Mouse (Mus musculus) heart, adult 2 months (tissue): Measurements from ENCODE around the gene Ebp. TPM values are rescaled to one million over a fixed set of nuclear protein-coding genes. Genes with fewer than 3 reads are reported as not detected.
A peak's percentile ranks its signal among the peaks of the same experiment; 100 is the strongest.

Source experiments
- DNase-seq, 2 experiments: peaks; one replicate each; pipeline ENCODE4 v3.0.0; 2021
- H3K27ac ChIP-seq: fragments of 200-600 bp; 2 replicates; pipeline ENCODE4 v1.8.1; 2022
- H3K27me3 ChIP-seq: fragments of 200-500 bp; 2 replicates; pipeline ENCODE4 v1.6.1; 2012; ENCODE audit warnings: mild to moderate bottlenecking, low read length, inconsistent platforms, mixed read lengths; ENCODE audit not compliant: control insufficient read depth, insufficient read depth
- H3K36me3 ChIP-seq: fragments of 200-500 bp; 2 replicates; pipeline ENCODE4 v1.6.1; 2012; ENCODE audit warnings: low read length, inconsistent platforms; ENCODE audit not compliant: control insufficient read depth, insufficient read depth
- H3K4me1 ChIP-seq: fragments of 200-500 bp; 2 replicates; pipeline ENCODE4 v1.6.1; 2011; ENCODE audit warnings: low read length; ENCODE audit not compliant: control insufficient read depth, insufficient read depth
- H3K4me3 ChIP-seq: fragments of 200-600 bp; 2 replicates; pipeline ENCODE4 v1.8.1; 2022
- H3K79me2 ChIP-seq: fragments of 200-500 bp; replicated peaks from 2 replicates; pipeline ENCODE4 v1.6.1; 2012; ENCODE audit warnings: mild to moderate bottlenecking, inconsistent platforms, low read length, moderate library complexity, mixed read lengths; ENCODE audit not compliant: control insufficient read depth, insufficient read depth
- H3K9ac ChIP-seq: fragments of 200-500 bp; 2 replicates; pipeline ENCODE4 v1.6.1; 2012; ENCODE audit warnings: low read depth, mild to moderate bottlenecking, control low read depth, inconsistent platforms, low read length, mixed read lengths
- CTCF ChIP-seq: fragments of 200-600 bp; IDR thresholded peaks from 2 replicates; pipeline ENCODE4 v1.8.1; 2022; ENCODE audit warnings: antibody characterized with exemption, mild to moderate bottlenecking, moderate library complexity
- EP300 ChIP-seq: fragments of 200-500 bp; IDR thresholded peaks from 2 replicates; pipeline ENCODE4 v1.6.1; 2011; ENCODE audit warnings: low read depth, low read length, control low read depth; ENCODE audit not compliant: insufficient read depth
- POLR2A ChIP-seq: fragments of 200-500 bp; IDR thresholded peaks from 2 replicates; pipeline ENCODE4 v1.6.1; 2011; ENCODE audit warnings: mild to moderate bottlenecking, low read depth, low read length, control low read depth; ENCODE audit not compliant: insufficient read depth
- WGBS: fragments of 180-500 bp; shearing (Covaris S2); methylation state at CpG from one replicate; pipeline ENCODE4 v1.1.7; 2018; 5-methylcytosine and 5-hydroxymethylcytosine counted together
- intact Hi-C: fragments of 180-260 bp; cut with DNase I; formaldehyde crosslinking; loops from one replicate; pipeline ENCODE4 v1.15.1; 2025
- polyA plus RNA-seq: library from polyadenylated mRNA; depleted of rRNA; stranded (reverse); fragments of >200 nt; gene quantifications from 2 replicates; pipeline ENCODE4 v1.2.3, GENCODE M21; 2012
- total RNA-seq, 2 experiments: library from RNA; stranded (reverse); gene quantifications; 2 replicates each; pipeline ENCODE4 v1.2.3; 2021

The Ebp gene
- total and polyA plus RNA-seq, 3 experiments, result 15.2 to 40.2 (median 23.1) TPM

- intact Hi-C loops, result no loop called here
Measured at GRCm38 (mm10) chrX:8204076-8204475, 10.8 kb upstream of the Ebp start.

GRCm38 (mm10) chrX:8203105-8203504, 9.8 kb upstream of the Ebp start:
- no peak overlapping the region for H3K9ac ChIP-seq
- 85% methylated on average over 14 of the region's 14 CpGs for WGBS
- no peak for DNase-seq
- no peaks in the 10 kb centered on the region for H3K79me2 ChIP-seq
- H3K4me3 ChIP-seq, result no peak overlapping the region
- intact Hi-C loops, result no loop called here
- TF ChIP-seq POLR2A (no peak), CTCF (no peak), EP300 (no peak)
- no peaks in the 10 kb centered on the region for H3K36me3 ChIP-seq
- H3K4me1 ChIP-seq, result no peaks in the 10 kb centered on the region
- H3K27ac ChIP-seq, result no peak overlapping the region
- H3K27me3 ChIP-seq, result no peaks in the 10 kb centered on the region

More at GRCm38 (mm10) chrX:8204076-8204475, 10.8 kb upstream of the Ebp start:
- H3K4me1 ChIP-seq, result no peaks in the 10 kb centered on the region
- DNase-seq, result no peak
- H3K4me3 ChIP-seq, result no peak overlapping the region
- 84% methylated on average over 10 of the region's 10 CpGs for WGBS
- H3K79me2 ChIP-seq, result no peaks in the 10 kb centered on the region
- no peaks in the 10 kb centered on the region for H3K27me3 ChIP-seq
- no peak overlapping the region for H3K9ac ChIP-seq
- no peaks in the 10 kb centered on the region for H3K36me3 ChIP-seq
- TF ChIP-seq CTCF (no peak), EP300 (no peak), POLR2A (no peak)
- H3K27ac ChIP-seq, result no peak overlapping the region

- Histone ChIP-seq H3K27ac (peak overlapping the region; percentile 73), H3K4me3 (peak overlapping the region; percentile 65), H3K4me1 (no peaks in the 10 kb centered on the region), H3K36me3 (no peaks in the 10 kb centered on the region), H3K27me3 (no peaks in the 10 kb centered on the region), H3K9ac (peak overlapping the region; percentile 96), H3K79me2 (no peaks in the 10 kb centered on the region)
- TF ChIP-seq POLR2A (peak; percentile 84), CTCF (no peak), EP300 (0 out of 2 replicates have a peak, but pooled peaks have one; percentile 29)
- peak; percentile 76 to 87 for DNase-seq
- intact Hi-C loops, result loop anchor here (2.0 to 5.0 kb wide), 2 partner anchors 16 to 61 kb away; partner anchors contain the start of genes Tbc1d25 and Wdr13
- WGBS, result 14% methylated on average over 38 of the region's 38 CpGs
Measured at GRCm38 (mm10) chrX:8192640-8193418, 483 bp downstream of the Ebp start.

GRCm38 (mm10) chrX:8192126-8192639, 1.1 kb downstream of the Ebp start:
- Histone ChIP-seq H3K27me3 (no peaks in the 10 kb centered on the region), H3K9ac (peak overlapping the region; percentile 96), H3K4me1 (no peaks in the 10 kb centered on the region), H3K36me3 (no peaks in the 10 kb centered on the region), H3K4me3 (peak overlapping the region; percentile 65), H3K27ac (peak overlapping the region; percentile 73), H3K79me2 (no peaks in the 10 kb centered on the region)
- TF ChIP-seq POLR2A, result no peak
- no peak for TF ChIP-seq EP300
- no peak for TF ChIP-seq CTCF
- no peak for DNase-seq
- 12% methylated on average over 13 of the region's 13 CpGs for WGBS
- intact Hi-C loops, result loop anchor here (2.0 to 5.0 kb wide), 2 partner anchors 15 to 60 kb away; partner anchors contain the start of genes Tbc1d25 and Wdr13

GRCm38 (mm10) chrX:8182871-8183540, 10.3 kb downstream of the Ebp start:
- no peaks in the 10 kb centered on the region for H3K79me2 ChIP-seq
- H3K27ac ChIP-seq, result no peak overlapping the region
- WGBS, result 17% methylated on average over 7 of the region's 7 CpGs
- intact Hi-C loops, result no loop called here
- no peaks in the 10 kb centered on the region for H3K36me3 ChIP-seq
- no peak for DNase-seq
- no peaks in the 10 kb centered on the region for H3K4me1 ChIP-seq
- no peak overlapping the region for H3K9ac ChIP-seq
- no peak overlapping the region for H3K4me3 ChIP-seq
- TF ChIP-seq CTCF (no peak), POLR2A (no peak), EP300 (no peak)
- H3K27me3 ChIP-seq, result no peaks in the 10 kb centered on the region
